In genomic region chr6:122811280-122811652, GRCm38 (mm10) we compare ENCODE assay signal across 8 mouse cellular contexts. TPM values are rescaled to one million over a fixed set of nuclear protein-coding genes. Genes with fewer than 3 reads are reported as not detected.
DNase-seq lines count a peak whose midpoint lies in the region; ATAC-seq lines count a peak whose summit lies in the region.

No protein-coding gene starts in this region.

- ATAC-seq in frontal cortex, adult (ENCODE audit: low TSS enrichment): peak; percentile 86
- ATAC-seq in hindbrain, embryonic 11.5 days (ENCODE audit: low FRiP score): peak; percentile 94

- H3K36me3 ChIP-seq in hindbrain, embryonic 11.5 days (ENCODE audit: control insufficient read depth, insufficient read depth, low read length): no peaks in the 10 kb centered on the region

- peak overlapping the region; percentile 55 for H3K4me2 ChIP-seq in hindbrain, embryonic 11.5 days (replicated peaks; ENCODE audit: low read depth, low read length)

- H3K9ac ChIP-seq in hindbrain, embryonic 11.5 days (ENCODE audit: low read depth, low read length): peak overlapping the region; percentile 65

- peak; percentile 96 for DNase-seq in NIH3T3 (ENCODE audit: low read depth)
- DNase-seq in cerebellum, adult 9-10 months: peak; percentile 93
- DNase-seq in hindbrain, embryonic 11.5 days (ENCODE audit: low spot score): peak; percentile 88
- peak; percentile 88 to 91 for DNase-seq in layer of hippocampus, postnatal 10 days (ENCODE audit: low spot score in 2 of 2)
- peak; percentile 98 for DNase-seq in lung, postnatal 10 days
- peak; percentile 88 for DNase-seq in ovary, postnatal 14 days (ENCODE audit: low spot score)
- DNase-seq in thymus, postnatal 14 days: peak; percentile 98

- WGBS in hindbrain, embryonic 11.5 days: under 1% methylated on average over 38 of the region's 38 CpGs

- peak overlapping the region; percentile 97 for H3K27ac ChIP-seq in hindbrain, embryonic 11.5 days (ENCODE audit: low read depth, low read length)

- no peaks in the 10 kb centered on the region for H3K9me3 ChIP-seq in hindbrain, embryonic 11.5 days (ENCODE audit: control insufficient read depth, low read length)

- H3K27me3 ChIP-seq in hindbrain, embryonic 11.5 days (ENCODE audit: control insufficient read depth, insufficient read depth, low read length): no peaks in the 10 kb centered on the region

- H3K4me1 ChIP-seq in hindbrain, embryonic 11.5 days (replicated peaks; ENCODE audit: control insufficient read depth, insufficient read depth, low read length): no peaks in the 10 kb centered on the region

- H3K4me3 ChIP-seq in hindbrain, embryonic 11.5 days (ENCODE audit: low read depth, low read length): peak overlapping the region; percentile 70

RNA-seq across cellular contexts. Expression of gene Foxj2, which starts 8.4 kb away (rescaled TPM):
- 3.0 and 4.0 TPM in 2 replicates for polyA plus RNA-seq in hindbrain, embryonic 11.5 days (2014; fragmentation: Nextera tagmentation; extraction: Ambion mirVana)
- total RNA-seq in layer of hippocampus, postnatal 10 days (2021): 10 to 100 TPM; 24.3 to 27.8 TPM

RNA-seq across cellular contexts. Expression of gene Slc2a3, which starts 9.8 kb away (rescaled TPM):
- polyA plus RNA-seq in hindbrain, embryonic 11.5 days (2014; fragmentation: Nextera tagmentation; extraction: Ambion mirVana): 23.5 and 29.2 TPM in 2 replicates
- 100 to 1,000 TPM in 1 of 2 experiments, 10 to 100 TPM in 1; 99.1 to 117 TPM for total RNA-seq in layer of hippocampus, postnatal 10 days (2021)

RNA-seq across cellular contexts. Expression of gene C3ar1, which starts 44.7 kb away (rescaled TPM):
- 1.8 and 2.0 TPM in 2 replicates for polyA plus RNA-seq in hindbrain, embryonic 11.5 days (2014; fragmentation: Nextera tagmentation; extraction: Ambion mirVana)
- total RNA-seq in layer of hippocampus, postnatal 10 days (2021): under 1 TPM; 0.87 TPM

Comparison
In these comparisons a context has a peak if more than half of its experiments do, and no peak if none do; other contexts are left out.
1. Peak in every context shown above with its lines: DNase-seq, ATAC-seq, H3K4me3 ChIP-seq and H3K27ac ChIP-seq.